In the genomic region with DNA sequence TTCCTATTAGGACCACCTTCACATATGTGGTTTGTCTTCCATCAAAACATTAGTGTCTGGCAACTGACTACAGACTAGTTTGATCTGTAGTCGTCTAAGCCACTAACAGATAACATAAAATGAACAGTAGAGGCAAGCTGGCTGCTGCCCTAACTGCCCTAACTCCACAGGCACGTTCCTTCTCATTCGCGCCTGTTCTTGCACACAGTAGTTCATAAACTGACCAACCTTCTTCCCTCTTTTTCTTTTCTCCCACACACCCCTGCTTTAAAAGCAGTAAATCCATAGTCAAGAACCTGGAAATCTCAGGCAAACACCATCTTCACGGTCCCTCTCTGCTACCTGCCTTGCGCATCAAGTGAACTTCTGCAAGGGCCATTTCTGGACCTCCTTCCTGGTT, we compare ENCODE assay signal across 8 mouse cellular contexts. TPM values are rescaled to one million over a fixed set of nuclear protein-coding genes. Genes with fewer than 3 reads are reported as not detected.
DNase-seq lines count a peak whose midpoint lies in the region; ATAC-seq and TF ChIP-seq lines count a peak whose summit lies in the region.

No protein-coding gene starts in this region.

- no peak for TF ChIP-seq POLR2A in spleen, adult 2 months (IDR thresholded peaks at IDR 0.05; ENCODE audit: low read depth, low read length)

- H3K9ac ChIP-seq in forebrain, embryonic 13.5 days = peak overlapping the region; percentile 91
- H3K9ac ChIP-seq in limb, embryonic 15.5 days = 0 out of 2 replicates have a peak overlapping the region, but pooled peaks have one; percentile 63
- peak overlapping the region; percentile 88 for H3K9ac ChIP-seq in stomach, embryonic 16.5 days (ENCODE audit: low read length)

- no peak overlapping the region for H3K27ac ChIP-seq in spleen, adult 2 months (ENCODE audit: insufficient read depth, low read length)
- no peak overlapping the region for H3K27ac ChIP-seq in forebrain, embryonic 13.5 days
- no peak overlapping the region for H3K27ac ChIP-seq in limb, embryonic 15.5 days
- H3K27ac ChIP-seq in stomach, embryonic 16.5 days (ENCODE audit: low read length) = no peak overlapping the region

- no peak for TF ChIP-seq CTCF in spleen, adult 2 months (IDR thresholded peaks at IDR 0.05; ENCODE audit: extremely low read depth, insufficient read depth, insufficient read length, insufficient replicate concordance)

- H3K4me3 ChIP-seq in spleen, adult 2 months (ENCODE audit: extremely low read depth, insufficient read depth, insufficient read length) = peak overlapping the region; percentile 66
- peak overlapping the region; percentile 73 for H3K4me3 ChIP-seq in forebrain, embryonic 13.5 days
- H3K4me3 ChIP-seq in limb, embryonic 15.5 days = peak overlapping the region; percentile 71
- H3K4me3 ChIP-seq in stomach, embryonic 16.5 days (replicated peaks; ENCODE audit: low read length) = peak overlapping the region; percentile 78

- no peaks in the 10 kb centered on the region for H3K9me3 ChIP-seq in forebrain, embryonic 13.5 days (replicated peaks)
- no peaks in the 10 kb centered on the region for H3K9me3 ChIP-seq in limb, embryonic 15.5 days
- H3K9me3 ChIP-seq in stomach, embryonic 16.5 days (replicated peaks; ENCODE audit: control insufficient read depth, low read length) = no peaks in the 10 kb centered on the region

- no peaks in the 10 kb centered on the region for H3K36me3 ChIP-seq in spleen, adult 2 months (ENCODE audit: control insufficient read depth, insufficient read depth, low read length)
- H3K36me3 ChIP-seq in forebrain, embryonic 13.5 days (ENCODE audit: poor library complexity, severe bottlenecking) = no peaks in the 10 kb centered on the region
- no peaks in the 10 kb centered on the region for H3K36me3 ChIP-seq in limb, embryonic 15.5 days
- H3K36me3 ChIP-seq in stomach, embryonic 16.5 days (ENCODE audit: control insufficient read depth, insufficient read depth, low read length) = no peaks in the 10 kb centered on the region

- H3K27me3 ChIP-seq in spleen, adult 2 months (ENCODE audit: control insufficient read depth, insufficient read depth, low read length) = peaks cover 10% of the 10 kb centered on the region
- H3K27me3 ChIP-seq in forebrain, embryonic 13.5 days = no peaks in the 10 kb centered on the region
- H3K27me3 ChIP-seq in limb, embryonic 15.5 days = no peaks in the 10 kb centered on the region
- no peaks in the 10 kb centered on the region; the same call in 1 of the 2 replicates for H3K27me3 ChIP-seq in stomach, embryonic 16.5 days (ENCODE audit: control insufficient read depth, insufficient read depth, low read length)

- peaks cover 7% of the 10 kb centered on the region; the same call in 1 of the 2 replicates for H3K4me1 ChIP-seq in spleen, adult 2 months (ENCODE audit: control insufficient read depth, insufficient read depth, insufficient read length)
- peaks cover 28% of the 10 kb centered on the region for H3K4me1 ChIP-seq in forebrain, embryonic 13.5 days
- H3K4me1 ChIP-seq in limb, embryonic 15.5 days = peaks cover 9% of the 10 kb centered on the region; the same call in 1 of the 2 replicates
- peaks cover 5% of the 10 kb centered on the region; the same call in 1 of the 2 replicates for H3K4me1 ChIP-seq in stomach, embryonic 16.5 days (ENCODE audit: control insufficient read depth, insufficient read depth, low read length)

- WGBS in spleen, adult 2 months = 54% methylated on average over 6 of the region's 6 CpGs
- 49% methylated on average over 6 of the region's 6 CpGs for WGBS in forebrain, embryonic 13.5 days
- WGBS in limb, embryonic 15.5 days = 31% methylated on average over 6 of the region's 6 CpGs
- WGBS in stomach, embryonic 16.5 days = 26% methylated on average over 6 of the region's 6 CpGs

- ATAC-seq in forebrain, embryonic 13.5 days = no peak
- no peak for ATAC-seq in limb, embryonic 15.5 days (ENCODE audit: insufficient number of reproducible peaks, low FRiP score, low TSS enrichment, low read depth)
- no peak for ATAC-seq in stomach, embryonic 16.5 days (ENCODE audit: insufficient read depth, low FRiP score)

- no peak for DNase-seq in spleen, adult 2 months (ENCODE audit: low read depth in 1 of 2, low spot score in 2 of 2)
- no peak for DNase-seq in spleen, postnatal 4 days (ENCODE audit: low spot score in 2 of 2)
- DNase-seq in cerebellum, adult 9-11 months = no peak
- DNase-seq in cerebellum, postnatal 10 days = no peak
- DNase-seq in right cerebral cortex, postnatal 25 days = no peak

- peak overlapping the region; percentile 77 for H3K4me2 ChIP-seq in forebrain, embryonic 13.5 days
- peak overlapping the region; percentile 88 for H3K4me2 ChIP-seq in limb, embryonic 15.5 days
- peak overlapping the region; percentile 99 for H3K4me2 ChIP-seq in stomach, embryonic 16.5 days (ENCODE audit: low read depth, low read length)

RNA-seq across cellular contexts. Expression of a gene that starts 31.2 kb away (rescaled TPM):
- 1.8 and 2.1 TPM in 2 replicates for polyA plus RNA-seq in spleen, adult 2 months (2012; rRNA removed)
- 16.3 and 20.6 TPM in 2 replicates for polyA plus RNA-seq in forebrain, embryonic 13.5 days (2015; fragmentation: Nextera tagmentation; extraction: Ambion mirVana)
- 5.7 and 6.1 TPM in 2 replicates for polyA plus RNA-seq in limb, embryonic 15.5 days (2015; fragmentation: Nextera tagmentation; extraction: Ambion mirVana)
- polyA plus RNA-seq in stomach, embryonic 16.5 days (2015; fragmentation: Nextera tagmentation; extraction: Ambion mirVana) = 6.2 and 8.6 TPM in 2 replicates

RNA-seq across cellular contexts. Expression of a gene that starts 31.2 kb away (rescaled TPM):
- polyA plus RNA-seq in spleen, adult 2 months (2012; rRNA removed) = 1.5 and 1.6 TPM in 2 replicates
- polyA plus RNA-seq in forebrain, embryonic 13.5 days (2015; fragmentation: Nextera tagmentation; extraction: Ambion mirVana) = 38.1 and 38.9 TPM in 2 replicates
- polyA plus RNA-seq in limb, embryonic 15.5 days (2015; fragmentation: Nextera tagmentation; extraction: Ambion mirVana) = 43.8 and 45.2 TPM in 2 replicates
- polyA plus RNA-seq in stomach, embryonic 16.5 days (2015; fragmentation: Nextera tagmentation; extraction: Ambion mirVana) = 49.5 and 57.2 TPM in 2 replicates

Comparison
In these comparisons a context has a peak if more than half of its experiments do, and no peak if none do; other contexts are left out.
1. RNA of a gene that starts 31.2 kb away (polyA plus RNA-seq): 49.5 to 57.2 TPM in stomach, embryonic 16.5 days, 43.8 to 45.2 TPM in limb, embryonic 15.5 days and 38.1 to 38.9 TPM in forebrain, embryonic 13.5 days; 1.5 to 1.6 TPM in spleen, adult 2 months; every median in the first group is over 10 times any median in the second.
2. Peak in every context shown above with its lines, with median percentiles within 50 percentile points of each other: H3K4me3 ChIP-seq, H3K4me2 ChIP-seq and H3K9ac ChIP-seq.